Mouse (Mus musculus): ENCODE measurements around the gene Npas2. TPM values are rescaled to one million over a fixed set of nuclear protein-coding genes. Genes with fewer than 3 reads are reported as not detected.

Gene Npas2
- polyA plus RNA-seq, 1 experiment from 2014 or later = 1.3 TPM

DNA sequence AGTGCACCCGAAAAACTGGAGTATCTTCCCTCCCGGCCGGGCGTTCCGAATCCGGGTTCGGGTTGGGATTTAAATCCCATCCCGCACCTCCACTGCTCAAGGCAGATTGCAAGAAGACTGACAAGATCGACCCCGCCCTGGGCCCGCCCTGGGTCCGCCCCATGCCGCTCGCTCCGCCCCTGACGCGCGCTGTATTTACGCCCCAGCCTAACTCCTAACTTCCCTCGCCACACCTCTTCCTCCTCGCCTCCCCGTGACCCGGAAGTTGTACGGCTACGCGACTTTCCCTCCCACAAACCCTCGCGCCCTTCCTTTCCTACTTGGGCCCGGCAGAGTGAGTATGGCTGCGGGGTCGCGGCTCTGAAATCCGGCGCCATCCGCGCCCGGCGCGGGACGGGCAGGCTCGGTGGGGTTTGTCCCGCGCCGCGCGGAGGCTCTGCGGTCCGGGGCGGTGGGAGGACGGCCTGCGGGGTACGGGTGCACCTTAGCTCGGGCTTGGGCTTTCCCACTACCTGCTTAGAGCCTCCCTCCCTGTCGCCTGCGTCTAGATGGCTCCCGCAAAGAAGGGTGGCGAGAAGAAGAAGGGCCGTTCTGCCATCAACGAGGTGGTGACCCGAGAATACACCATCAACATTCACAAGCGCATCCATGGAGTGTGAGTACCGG, 174.2 kb downstream of the Npas2 start, which contains the start of gene Rpl31:
TSS of gene Rpl31 (plus strand) at position 242 of the 666 bp plus-strand sequence.
- H3K4me2 ChIP-seq (ENCODE audit: low read length) = peak within 1 kb of the TSS; percentile 84
- WGBS = under 1% methylated on average over 61 of the region's 62 CpGs
- H3K4me1 ChIP-seq (ENCODE audit: control insufficient read depth in 2 of 2, insufficient read depth in 2 of 2, low read length in 2 of 2) = peaks cover 9 to 10% of the 10 kb centered on the region in 2 experiments
- H3K4me3 ChIP-seq (ENCODE audit: control insufficient read depth in 1 of 2, insufficient read depth in 1 of 2, low read depth in 1 of 2, low read length in 2 of 2) = peak within 1 kb of the TSS; percentile 66 to 90
- peak within 1 kb of the TSS; percentile 80 to 85 for H3K27ac ChIP-seq (replicated peaks in 1 of 2; ENCODE audit: control insufficient read depth in 1 of 2, insufficient read depth in 1 of 2, low read depth in 2 of 2, low read length in 2 of 2)
- H3K9ac ChIP-seq (ENCODE audit: low read length) = peak within 1 kb of the TSS; percentile 97
- H3K27me3 ChIP-seq (ENCODE audit: control insufficient read depth, insufficient read depth, low read length) = no peaks in the 10 kb centered on the region
- peak; percentile 99 for ATAC-seq (ENCODE audit: insufficient number of reproducible peaks, insufficient read depth, low FRiP score, low read depth)
- peaks cover 38% of the 10 kb centered on the region for H3K36me3 ChIP-seq (ENCODE audit: control insufficient read depth, insufficient read depth, low read length)
- no peaks in the 10 kb centered on the region for H3K9me3 ChIP-seq (ENCODE audit: control insufficient read depth, low read length)

GRCm38 (mm10) chr1:39368267-39368841, 174.8 kb downstream of the Npas2 start:
- peak overlapping the region; percentile 84 for H3K4me2 ChIP-seq (ENCODE audit: low read length)
- H3K9ac ChIP-seq (ENCODE audit: low read length) = peak overlapping the region; percentile 97
- H3K36me3 ChIP-seq (ENCODE audit: control insufficient read depth, insufficient read depth, low read length) = peaks cover 44% of the 10 kb centered on the region
- H3K4me3 ChIP-seq (ENCODE audit: control insufficient read depth in 1 of 2, insufficient read depth in 1 of 2, low read depth in 1 of 2, low read length in 2 of 2) = peak overlapping the region; percentile 64 to 66
- peak; percentile 21; the same call in 1 of the 2 replicates for ATAC-seq (ENCODE audit: insufficient number of reproducible peaks, insufficient read depth, low FRiP score, low read depth)
- peaks cover 9 to 10% of the 10 kb centered on the region in 2 experiments for H3K4me1 ChIP-seq (ENCODE audit: control insufficient read depth in 2 of 2, insufficient read depth in 2 of 2, low read length in 2 of 2)
- H3K27ac ChIP-seq (replicated peaks in 1 of 2; ENCODE audit: control insufficient read depth in 1 of 2, insufficient read depth in 1 of 2, low read depth in 2 of 2, low read length in 2 of 2) = peak overlapping the region; percentile 80 to 85
- no peaks in the 10 kb centered on the region for H3K27me3 ChIP-seq (ENCODE audit: control insufficient read depth, insufficient read depth, low read length)
- WGBS = 0% methylated on average over 34 of the region's 34 CpGs
- H3K9me3 ChIP-seq (ENCODE audit: control insufficient read depth, low read length) = no peaks in the 10 kb centered on the region

DNA sequence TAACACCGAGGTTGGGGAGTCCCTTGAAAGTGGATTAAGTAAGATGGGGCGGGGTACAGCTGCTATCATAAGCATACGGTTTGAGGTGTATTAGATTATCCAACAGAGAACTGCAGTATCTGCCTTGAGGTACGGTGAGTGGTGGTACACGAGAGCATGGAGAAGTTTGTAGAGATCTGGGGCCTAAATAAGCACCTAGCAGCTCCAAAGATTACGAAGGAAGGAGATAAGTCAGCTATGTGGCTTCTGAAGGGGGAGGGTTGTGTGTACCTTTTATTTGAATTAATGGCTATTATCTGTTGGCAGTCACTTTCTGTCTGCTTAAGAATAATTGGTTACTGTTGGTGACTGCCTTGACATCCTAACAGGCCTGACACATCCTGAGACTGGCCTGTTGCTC, 176.9 kb downstream of the Npas2 start:
- Histone ChIP-seq H3K4me1 (ENCODE audit: control insufficient read depth in 2 of 2, insufficient read depth in 2 of 2, low read length in 2 of 2) (peaks cover 9 to 10% of the 10 kb centered on the region in 2 experiments), H3K27ac (replicated peaks in 1 of 2; ENCODE audit: control insufficient read depth in 1 of 2, insufficient read depth in 1 of 2, low read depth in 2 of 2, low read length in 2 of 2) (no peak overlapping the region; a peak in 1 of 4 replicates)

GRCm38 (mm10) chr1:39372220-39372843, 178.8 kb downstream of the Npas2 start:
- Histone ChIP-seq H3K36me3 (ENCODE audit: control insufficient read depth, insufficient read depth, low read length) (peaks cover 80% of the 10 kb centered on the region), H3K9ac (ENCODE audit: low read length) (no peak overlapping the region), H3K27ac (replicated peaks in 1 of 2; ENCODE audit: control insufficient read depth in 1 of 2, insufficient read depth in 1 of 2, low read depth in 2 of 2, low read length in 2 of 2) (no peak overlapping the region), H3K4me2 (ENCODE audit: low read length) (no peak overlapping the region), H3K4me3 (ENCODE audit: control insufficient read depth in 1 of 2, insufficient read depth in 1 of 2, low read depth in 1 of 2, low read length in 2 of 2) (no peak overlapping the region), H3K27me3 (ENCODE audit: control insufficient read depth, insufficient read depth, low read length) (no peaks in the 10 kb centered on the region), H3K9me3 (ENCODE audit: control insufficient read depth, low read length) (no peaks in the 10 kb centered on the region), H3K4me1 (ENCODE audit: control insufficient read depth in 2 of 2, insufficient read depth in 2 of 2, low read length in 2 of 2) (peaks cover 4 to 10% of the 10 kb centered on the region in 2 experiments)
- no peak for ATAC-seq (ENCODE audit: insufficient number of reproducible peaks, insufficient read depth, low FRiP score, low read depth)
- 74% methylated on average over 8 of the region's 8 CpGs for WGBS

More for the DNA sequence above, 176.9 kb downstream of the Npas2 start:
- Histone ChIP-seq H3K9me3 (ENCODE audit: control insufficient read depth, low read length) (no peaks in the 10 kb centered on the region), H3K4me3 (ENCODE audit: control insufficient read depth in 1 of 2, insufficient read depth in 1 of 2, low read depth in 1 of 2, low read length in 2 of 2) (no peak overlapping the region), H3K27me3 (ENCODE audit: control insufficient read depth, insufficient read depth, low read length) (no peaks in the 10 kb centered on the region), H3K9ac (ENCODE audit: low read length) (no peak overlapping the region; the same call in 1 of the 2 replicates), H3K4me2 (ENCODE audit: low read length) (no peak overlapping the region), H3K36me3 (ENCODE audit: control insufficient read depth, insufficient read depth, low read length) (peaks cover 65% of the 10 kb centered on the region)
- whole genome bisulfite sequencing = 63% methylated on average over 6 of the region's 6 CpGs
- no peak for ATAC-seq (ENCODE audit: insufficient number of reproducible peaks, insufficient read depth, low FRiP score, low read depth)

DNA sequence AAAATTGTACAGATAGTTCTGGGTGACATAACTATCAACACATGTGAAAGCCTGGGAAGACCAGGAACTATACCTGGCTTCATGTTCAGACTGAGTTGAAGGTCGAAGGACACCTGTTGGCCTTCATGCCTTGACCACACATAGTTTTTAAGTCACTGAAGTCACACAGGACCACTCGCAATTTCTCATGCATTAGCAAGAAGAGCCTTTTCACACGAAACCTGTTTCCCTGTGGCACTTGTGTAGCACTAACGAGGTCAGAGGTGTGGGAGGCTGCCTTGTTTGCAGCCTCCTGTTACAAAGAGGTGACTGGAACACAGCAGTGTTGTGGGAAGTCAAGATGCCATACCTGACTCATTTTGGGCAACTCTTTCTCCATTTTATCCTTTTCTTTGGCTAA, 179.8 kb downstream of the Npas2 start:
- 74% methylated on average over 4 of the region's 4 CpGs for WGBS
- Histone ChIP-seq H3K9me3 (ENCODE audit: control insufficient read depth, low read length) (no peaks in the 10 kb centered on the region), H3K9ac (ENCODE audit: low read length) (no peak overlapping the region), H3K27me3 (ENCODE audit: control insufficient read depth, insufficient read depth, low read length) (no peaks in the 10 kb centered on the region), H3K27ac (replicated peaks in 1 of 2; ENCODE audit: control insufficient read depth in 1 of 2, insufficient read depth in 1 of 2, low read depth in 2 of 2, low read length in 2 of 2) (no peak overlapping the region), H3K4me3 (ENCODE audit: control insufficient read depth in 1 of 2, insufficient read depth in 1 of 2, low read depth in 1 of 2, low read length in 2 of 2) (no peak overlapping the region), H3K36me3 (ENCODE audit: control insufficient read depth, insufficient read depth, low read length) (peaks cover 88% of the 10 kb centered on the region), H3K4me2 (ENCODE audit: low read length) (no peak overlapping the region), H3K4me1 (ENCODE audit: control insufficient read depth in 2 of 2, insufficient read depth in 2 of 2, low read length in 2 of 2) (peaks cover 4 to 10% of the 10 kb centered on the region in 2 experiments)
- no peak for ATAC-seq (ENCODE audit: insufficient number of reproducible peaks, insufficient read depth, low FRiP score, low read depth)

GRCm38 (mm10) chr1:39374231-39374809, 180.8 kb downstream of the Npas2 start:
- H3K4me1 ChIP-seq (ENCODE audit: control insufficient read depth in 2 of 2, insufficient read depth in 2 of 2, low read length in 2 of 2) = peaks cover 3 to 4% of the 10 kb centered on the region in 2 experiments
- H3K9ac ChIP-seq (ENCODE audit: low read length) = no peak overlapping the region
- H3K4me3 ChIP-seq (ENCODE audit: control insufficient read depth in 1 of 2, insufficient read depth in 1 of 2, low read depth in 1 of 2, low read length in 2 of 2) = no peak overlapping the region
- H3K27me3 ChIP-seq (ENCODE audit: control insufficient read depth, insufficient read depth, low read length) = no peaks in the 10 kb centered on the region
- 81% methylated on average over 5 of the region's 5 CpGs for WGBS
- no peak overlapping the region for H3K27ac ChIP-seq (replicated peaks in 1 of 2; ENCODE audit: control insufficient read depth in 1 of 2, insufficient read depth in 1 of 2, low read depth in 2 of 2, low read length in 2 of 2)
- H3K9me3 ChIP-seq (ENCODE audit: control insufficient read depth, low read length) = no peaks in the 10 kb centered on the region
- no peak overlapping the region for H3K4me2 ChIP-seq (ENCODE audit: low read length)
- no peak for ATAC-seq (ENCODE audit: insufficient number of reproducible peaks, insufficient read depth, low FRiP score, low read depth)
- peaks cover 91% of the 10 kb centered on the region for H3K36me3 ChIP-seq (ENCODE audit: control insufficient read depth, insufficient read depth, low read length)

GRCm38 (mm10) chr1:39376121-39376520, 182.6 kb downstream of the Npas2 start:
- H3K27me3 ChIP-seq (ENCODE audit: control insufficient read depth, insufficient read depth, low read length) = no peaks in the 10 kb centered on the region
- no peak overlapping the region for H3K27ac ChIP-seq (replicated peaks in 1 of 2; ENCODE audit: control insufficient read depth in 1 of 2, insufficient read depth in 1 of 2, low read depth in 2 of 2, low read length in 2 of 2)
- no peak overlapping the region for H3K4me3 ChIP-seq (ENCODE audit: control insufficient read depth in 1 of 2, insufficient read depth in 1 of 2, low read depth in 1 of 2, low read length in 2 of 2)
- peaks cover 0 to 3% of the 10 kb centered on the region in 2 experiments; a peak in 2 of 4 replicates for H3K4me1 ChIP-seq (ENCODE audit: control insufficient read depth in 2 of 2, insufficient read depth in 2 of 2, low read length in 2 of 2)
- H3K36me3 ChIP-seq (ENCODE audit: control insufficient read depth, insufficient read depth, low read length) = peaks cover 79% of the 10 kb centered on the region
- H3K9me3 ChIP-seq (ENCODE audit: control insufficient read depth, low read length) = no peaks in the 10 kb centered on the region
- 83% methylated on average over 7 of the region's 7 CpGs for WGBS
- no peak overlapping the region for H3K4me2 ChIP-seq (ENCODE audit: low read length)
- ATAC-seq (ENCODE audit: insufficient number of reproducible peaks, insufficient read depth, low FRiP score, low read depth) = no peak
- H3K9ac ChIP-seq (ENCODE audit: low read length) = no peak overlapping the region

Data from heart, embryonic 14.5 days (tissue).